Mouse (Mus musculus) embryonic facial prominence, embryonic 10.5 days (tissue): ENCODE results near the gene Mrps18b. TPM values are rescaled to one million over a fixed set of nuclear protein-coding genes. Genes with fewer than 3 reads are reported as not detected.

ENCODE experiments used
- DNase-seq: peaks from one replicate; pipeline ENCODE4 v3.0.0-alpha.2; 2017; ENCODE audit warnings: low spot score
- H3K27ac ChIP-seq: fragments of 300-500 bp; sonication (generic); replicated peaks from 2 replicates; pipeline ENCODE4 v1.5.1; 2016; ENCODE audit warnings: mild to moderate bottlenecking
- H3K27me3 ChIP-seq: fragments of 300-500 bp; sonication (generic); replicated peaks from 2 replicates; pipeline ENCODE4 v1.6.1; 2016; ENCODE audit warnings: low read depth, mild to moderate bottlenecking; ENCODE audit not compliant: poor library complexity, severe bottlenecking
- H3K36me3 ChIP-seq: fragments of 300-500 bp; sonication (generic); replicated peaks from 2 replicates; pipeline ENCODE4 v1.6.1; 2016; ENCODE audit warnings: mild to moderate bottlenecking, moderate library complexity
- H3K4me1 ChIP-seq: fragments of 300-500 bp; sonication (generic); 2 replicates; pipeline ENCODE4 v1.6.1; 2016
- H3K4me3 ChIP-seq: fragments of 300-500 bp; sonication (generic); 2 replicates; pipeline ENCODE4 v1.5.1; 2016; ENCODE audit warnings: mild to moderate bottlenecking, moderate library complexity
- H3K9me3 ChIP-seq: fragments of 300-500 bp; sonication (generic); 2 replicates; pipeline ENCODE4 v1.6.1; 2016; ENCODE audit warnings: mild to moderate bottlenecking
- WGBS: fragments of 180-500 bp; shearing (Covaris S2); methylation state at CpG from one replicate; pipeline ENCODE4 v1.1.7; 2016; 5-methylcytosine and 5-hydroxymethylcytosine counted together
- polyA plus RNA-seq: library from polyadenylated mRNA; unstranded; fragments of >200 nt; fragmentation: Nextera tagmentation; extraction: Ambion mirVana; gene quantifications from 2 replicates; pipeline ENCODE4 v1.2.1, GENCODE M21; 2016

The Mrps18b gene
- polyA plus RNA-seq, 1 experiment from 2014 or later, result 96.0 TPM

- no peaks in the 10 kb centered on the region for H3K9me3 ChIP-seq
- H3K27me3 ChIP-seq, result no peaks in the 10 kb centered on the region
- no peak overlapping the region for H3K27ac ChIP-seq
- peak overlapping the region; percentile 16; the same call in 1 of the 2 replicates for H3K4me3 ChIP-seq
- peaks cover 100% of the 10 kb centered on the region for H3K36me3 ChIP-seq
- DNase-seq, result no peak
- H3K4me1 ChIP-seq, result no peaks in the 10 kb centered on the region
- 76% methylated on average over 17 of the region's 17 CpGs for WGBS
Measured at GRCm38 (mm10) chr17:35887725-35888124, 28.5 kb downstream of the Mrps18b start.

- DNase-seq, result no peak
- peaks cover 77% of the 10 kb centered on the region for H3K36me3 ChIP-seq
- 97% methylated on average over 14 of the region's 14 CpGs for WGBS
Measured at GRCm38 (mm10) chr17:35883777-35884176, 32.4 kb downstream of the Mrps18b start.

GRCm38 (mm10) chr17:35882924-35883323 is 33.3 kb downstream of the Mrps18b start:
- no peaks in the 10 kb centered on the region for H3K9me3 ChIP-seq
- no peak overlapping the region for H3K4me3 ChIP-seq
- DNase-seq, result no peak
- H3K36me3 ChIP-seq, result peaks cover 70% of the 10 kb centered on the region
- 93% methylated on average over 17 of the region's 17 CpGs for WGBS
- H3K27ac ChIP-seq, result no peak overlapping the region
- H3K27me3 ChIP-seq, result no peaks in the 10 kb centered on the region
- H3K4me1 ChIP-seq, result peaks cover 15% of the 10 kb centered on the region

More at GRCm38 (mm10) chr17:35883777-35884176, 32.4 kb downstream of the Mrps18b start:
- H3K4me3 ChIP-seq, result no peak overlapping the region
- no peaks in the 10 kb centered on the region for H3K27me3 ChIP-seq
- no peaks in the 10 kb centered on the region for H3K9me3 ChIP-seq
- peaks cover 15% of the 10 kb centered on the region for H3K4me1 ChIP-seq
- H3K27ac ChIP-seq, result no peak overlapping the region

- Histone ChIP-seq H3K27ac (peak within 1 kb of the TSS; percentile 87), H3K9me3 (no peaks in the 10 kb centered on the region), H3K27me3 (no peaks in the 10 kb centered on the region), H3K4me1 (peaks cover 15% of the 10 kb centered on the region), H3K4me3 (peak within 1 kb of the TSS; percentile 98), H3K36me3 (peaks cover 62% of the 10 kb centered on the region)
- WGBS, result 6% methylated on average over 66 of the region's 66 CpGs
- DNase-seq, result peak; percentile 97
Measured at GRCm38 (mm10) chr17:35879245-35880057, 36.7 kb downstream of the Mrps18b start, which contains the start of gene Dhx16. Gene Dhx16 (plus strand): TSS chr17:35879819.

GRCm38 (mm10) chr17:35874721-35875120 is 41.5 kb downstream of the Mrps18b start:
- no peak overlapping the region for H3K27ac ChIP-seq
- H3K9me3 ChIP-seq, result peaks cover 5% of the 10 kb centered on the region
- no peak overlapping the region; the same call in 1 of the 2 replicates for H3K4me3 ChIP-seq
- H3K27me3 ChIP-seq, result no peaks in the 10 kb centered on the region
- peaks cover 72% of the 10 kb centered on the region for H3K36me3 ChIP-seq
- no peak for DNase-seq
- H3K4me1 ChIP-seq, result peaks cover 31% of the 10 kb centered on the region
- 89% methylated on average over 6 of the region's 6 CpGs for WGBS

- Histone ChIP-seq H3K36me3 (peaks cover 73% of the 10 kb centered on the region), H3K9me3 (peaks cover 5% of the 10 kb centered on the region), H3K27me3 (no peaks in the 10 kb centered on the region), H3K27ac (peak overlapping the region; percentile 52), H3K4me3 (peak overlapping the region; percentile 42), H3K4me1 (peaks cover 39% of the 10 kb centered on the region)
- peak; percentile 91 for DNase-seq
- 34% methylated on average over 21 of the region's 21 CpGs for WGBS
Measured at GRCm38 (mm10) chr17:35873774-35874519, 42.2 kb downstream of the Mrps18b start.

- Histone ChIP-seq H3K36me3 (peaks cover 74% of the 10 kb centered on the region), H3K9me3 (peaks cover 5% of the 10 kb centered on the region), H3K4me1 (peaks cover 63% of the 10 kb centered on the region), H3K4me3 (peak overlapping the region; percentile 63), H3K27ac (peak overlapping the region; percentile 95; the same call in 1 of the 2 replicates), H3K27me3 (no peaks in the 10 kb centered on the region)
- DNase-seq, result peak; percentile 29
- WGBS, result 85% methylated on average over 8 of the region's 8 CpGs
Measured at GRCm38 (mm10) chr17:35870884-35871696, 45.1 kb downstream of the Mrps18b start.

GRCm38 (mm10) chr17:35870151-35870883 is 45.9 kb downstream of the Mrps18b start:
- H3K27ac ChIP-seq, result peak overlapping the region; percentile 95
- peaks cover 68% of the 10 kb centered on the region for H3K36me3 ChIP-seq
- peaks cover 68% of the 10 kb centered on the region for H3K4me1 ChIP-seq
- no peaks in the 10 kb centered on the region for H3K27me3 ChIP-seq
- 53% methylated on average over 9 of the region's 9 CpGs for whole genome bisulfite sequencing
- peaks cover 5% of the 10 kb centered on the region for H3K9me3 ChIP-seq
- peak overlapping the region; percentile 63 for H3K4me3 ChIP-seq
- peak; percentile 44 for DNase-seq

GRCm38 (mm10) chr17:35869346-35870067 is 46.7 kb downstream of the Mrps18b start:
- peaks cover 5% of the 10 kb centered on the region for H3K9me3 ChIP-seq
- H3K27ac ChIP-seq, result peak overlapping the region; percentile 95
- H3K4me3 ChIP-seq, result peak overlapping the region; percentile 63
- H3K4me1 ChIP-seq, result peaks cover 76% of the 10 kb centered on the region
- H3K27me3 ChIP-seq, result no peaks in the 10 kb centered on the region
- peaks cover 60% of the 10 kb centered on the region for H3K36me3 ChIP-seq
- peak; percentile 74 for DNase-seq
- 4% methylated on average over 7 of the region's 7 CpGs for WGBS

GRCm38 (mm10) chr17:35868961-35869345 is 47.2 kb downstream of the Mrps18b start:
- H3K27me3 ChIP-seq, result no peaks in the 10 kb centered on the region
- H3K36me3 ChIP-seq, result peaks cover 57% of the 10 kb centered on the region
- 2% methylated on average over 7 of the region's 7 CpGs for WGBS
- peaks cover 79% of the 10 kb centered on the region for H3K4me1 ChIP-seq
- peak overlapping the region; percentile 63 for H3K4me3 ChIP-seq
- DNase-seq, result no peak
- peaks cover 5% of the 10 kb centered on the region for H3K9me3 ChIP-seq
- peak overlapping the region; percentile 95 for H3K27ac ChIP-seq

- Histone ChIP-seq H3K27ac (peak overlapping the region; percentile 95), H3K4me3 (peak overlapping the region; percentile 63), H3K4me1 (peaks cover 74% of the 10 kb centered on the region), H3K27me3 (no peaks in the 10 kb centered on the region), H3K9me3 (peaks cover 5% of the 10 kb centered on the region), H3K36me3 (peaks cover 57% of the 10 kb centered on the region)
- DNase-seq, result peak; percentile 39
- 28% methylated on average over 17 of the region's 17 CpGs for WGBS
Measured at GRCm38 (mm10) chr17:35868165-35868820, 47.9 kb downstream of the Mrps18b start.
